Mouse (Mus musculus) midbrain, embryonic 11.5 days (tissue): Measurements from ENCODE around the gene Rpl3. TPM values are rescaled to one million over a fixed set of nuclear protein-coding genes. Genes with fewer than 3 reads are reported as not detected.

Experiments used
- ATAC-seq: fragments of 200-750 bp; cut with Nextera tagmentation; 2 replicates; pipeline ENCODE4 v1.8.0; 2017; ENCODE audit warnings: moderate TSS enrichment, moderate library complexity; ENCODE audit not compliant: low FRiP score
- DNase-seq: peaks from one replicate; pipeline ENCODE4 v3.0.0; 2015; ENCODE audit warnings: low spot score; ENCODE audit errors: missing footprints
- H3K27ac ChIP-seq: fragments of 300-500 bp; sonication (generic); 2 replicates; pipeline ENCODE4 v1.5.1; 2014; ENCODE audit warnings: low read depth, low read length
- H3K27me3 ChIP-seq: fragments of 300-500 bp; sonication (generic); 2 replicates; pipeline ENCODE4 v1.6.1; 2014; ENCODE audit warnings: mild to moderate bottlenecking, low read length, moderate library complexity, mixed read lengths; ENCODE audit not compliant: control insufficient read depth, insufficient read depth
- H3K36me3 ChIP-seq: fragments of 300-500 bp; sonication (generic); 2 replicates; pipeline ENCODE4 v1.6.1; 2014; ENCODE audit warnings: mild to moderate bottlenecking, low read length, moderate library complexity, mixed read lengths; ENCODE audit not compliant: control insufficient read depth, insufficient read depth
- H3K4me1 ChIP-seq: fragments of 300-500 bp; sonication (generic); 2 replicates; pipeline ENCODE4 v1.6.1; 2014; ENCODE audit warnings: low read length; ENCODE audit not compliant: control insufficient read depth, insufficient read depth
- H3K4me2 ChIP-seq: fragments of 300-500 bp; sonication (generic); 2 replicates; pipeline ENCODE4 v1.6.1; 2014; ENCODE audit warnings: mild to moderate bottlenecking, moderate library complexity
- H3K4me3 ChIP-seq: fragments of 300-500 bp; sonication (generic); 2 replicates; pipeline ENCODE4 v1.5.1; 2014; ENCODE audit warnings: low read depth, low read length
- H3K9ac ChIP-seq: fragments of 300-500 bp; sonication (generic); 2 replicates; pipeline ENCODE4 v1.6.1; 2014; ENCODE audit warnings: low read length
- H3K9me3 ChIP-seq: fragments of 300-500 bp; sonication (generic); 2 replicates; pipeline ENCODE4 v1.6.1; 2016; ENCODE audit warnings: low read length; ENCODE audit not compliant: control insufficient read depth
- WGBS: fragments of 180-500 bp; shearing (Covaris S2); extraction: QIAGEN DNeasy Blood & Tissue Kit; methylation state at CpG from one replicate; pipeline ENCODE4 v1.1.7; 2014; 5-methylcytosine and 5-hydroxymethylcytosine counted together
- polyA plus RNA-seq: library from polyadenylated mRNA; unstranded; fragments of >200 nt; fragmentation: Nextera tagmentation; extraction: Ambion mirVana; gene quantifications from 2 replicates; pipeline ENCODE4 v1.2.1, GENCODE M21; 2014

Rpl3 gene
- polyA plus RNA-seq, 1 experiment from 2014 or later, result 1,032 TPM

DNA sequence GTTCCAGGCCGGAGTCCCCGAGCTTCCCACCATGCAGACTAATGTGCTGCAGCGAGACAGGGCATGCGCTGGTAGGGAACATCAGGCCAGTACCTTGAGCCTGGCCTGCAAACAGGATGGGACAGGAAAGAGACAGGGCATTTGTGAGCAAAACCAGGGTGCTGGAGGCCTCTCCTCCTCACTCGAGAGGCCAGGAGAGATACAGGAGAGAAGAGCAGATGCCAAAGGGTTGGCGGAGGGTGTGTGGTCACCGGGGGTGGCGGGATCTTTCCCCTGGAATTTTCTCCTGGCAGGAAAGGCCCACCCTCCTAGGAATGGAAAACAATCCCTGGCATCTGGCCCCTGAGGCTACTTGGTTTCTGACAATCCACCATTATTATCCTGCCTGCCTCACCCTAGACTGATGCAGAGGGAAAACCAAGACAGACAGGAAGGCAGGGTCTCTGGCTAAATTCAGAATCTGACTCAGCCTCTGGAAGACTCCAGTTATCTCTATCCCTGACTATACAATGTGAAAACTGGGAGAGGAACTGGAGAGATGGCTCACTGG is 21.5 kb downstream of the Rpl3 start:
- Histone ChIP-seq H3K27ac (no peak overlapping the region), H3K9ac (no peak overlapping the region), H3K4me3 (no peak overlapping the region), H3K36me3 (no peaks in the 10 kb centered on the region), H3K9me3 (no peaks in the 10 kb centered on the region), H3K27me3 (no peaks in the 10 kb centered on the region), H3K4me2 (no peak overlapping the region), H3K4me1 (no peaks in the 10 kb centered on the region)
- ATAC-seq (no peak), DNase-seq (no peak)
- 66% methylated on average over 8 of the region's 8 CpGs for WGBS

DNA sequence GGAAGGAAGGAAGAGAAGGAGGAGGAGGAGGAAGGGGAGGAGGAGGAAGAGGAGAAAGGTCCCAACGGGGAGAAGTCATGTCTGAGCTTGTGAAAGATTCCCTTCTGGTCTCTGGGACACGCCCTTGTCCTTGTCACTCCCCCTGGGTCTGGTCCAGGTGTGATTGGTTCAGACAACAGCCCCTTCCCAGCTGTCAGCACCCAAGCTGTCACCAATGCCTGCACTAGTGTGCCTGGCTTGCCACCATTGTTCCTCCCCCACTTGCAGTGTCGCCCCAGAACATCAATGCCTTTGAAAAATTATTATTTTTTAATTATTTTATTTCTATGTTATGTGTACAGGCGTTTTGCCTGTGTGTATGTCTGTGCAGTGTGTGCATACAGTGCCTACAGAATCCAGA is 22.5 kb downstream of the Rpl3 start:
- Histone ChIP-seq H3K36me3 (no peaks in the 10 kb centered on the region), H3K27me3 (no peaks in the 10 kb centered on the region), H3K9ac (no peak overlapping the region), H3K27ac (no peak overlapping the region), H3K9me3 (no peaks in the 10 kb centered on the region), H3K4me2 (no peak overlapping the region), H3K4me1 (no peaks in the 10 kb centered on the region), H3K4me3 (no peak overlapping the region)
- WGBS, result 63% methylated on average over 4 of the region's 4 CpGs
- ATAC-seq (no peak), DNase-seq (no peak)

DNA sequence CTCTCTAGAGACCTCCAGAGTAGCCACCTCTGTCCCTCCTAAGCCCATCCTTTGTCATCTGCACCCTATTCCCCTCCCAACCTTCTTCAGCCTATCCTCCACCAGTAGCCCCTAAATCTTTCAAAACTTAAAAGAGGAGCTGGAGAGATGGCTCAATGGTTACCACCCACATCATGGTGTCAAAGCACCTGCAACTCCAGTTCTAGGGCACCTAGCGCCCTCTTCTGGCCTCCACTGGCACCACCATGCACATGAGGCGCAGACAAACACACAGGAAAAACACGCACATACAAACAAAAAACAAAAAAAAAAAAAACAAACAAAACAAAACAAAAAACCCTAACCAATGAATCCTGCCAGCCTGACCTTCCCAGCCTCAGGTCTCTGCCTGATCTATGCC is 25.1 kb downstream of the Rpl3 start:
- no peak overlapping the region for H3K4me2 ChIP-seq
- no peak overlapping the region for H3K9ac ChIP-seq
- H3K4me3 ChIP-seq, result no peak overlapping the region
- no peaks in the 10 kb centered on the region for H3K36me3 ChIP-seq
- H3K27me3 ChIP-seq, result no peaks in the 10 kb centered on the region
- no peaks in the 10 kb centered on the region for H3K9me3 ChIP-seq
- no peaks in the 10 kb centered on the region for H3K4me1 ChIP-seq
- 49% methylated on average over 3 of the region's 3 CpGs for WGBS
- no peak overlapping the region for H3K27ac ChIP-seq
- ATAC-seq (no peak), DNase-seq (no peak)

DNA sequence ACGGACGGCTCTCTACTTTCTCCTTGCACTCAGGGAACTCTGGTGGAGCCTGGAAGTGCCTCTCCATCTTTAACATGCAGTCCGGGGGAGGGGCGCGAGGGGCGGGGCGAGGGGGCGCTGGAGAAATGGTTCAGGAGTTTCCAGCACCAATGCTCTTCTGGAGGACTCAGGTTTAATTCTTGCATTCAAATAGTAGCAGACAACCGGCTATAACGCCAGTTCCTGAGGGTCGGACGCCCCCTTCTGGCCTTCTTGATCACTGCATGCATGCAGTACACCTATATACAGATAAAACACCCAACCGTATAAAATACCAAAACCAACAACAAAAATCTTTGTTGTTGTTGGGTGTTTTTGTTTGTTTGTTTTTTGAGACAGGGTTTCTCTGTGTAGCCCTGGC is 26.3 kb downstream of the Rpl3 start:
- H3K27ac ChIP-seq, result no peak overlapping the region
- H3K9me3 ChIP-seq, result no peaks in the 10 kb centered on the region
- H3K4me1 ChIP-seq, result no peaks in the 10 kb centered on the region
- no peak overlapping the region for H3K9ac ChIP-seq
- no peak overlapping the region for H3K4me3 ChIP-seq
- WGBS, result 14% methylated on average over 13 of the region's 13 CpGs
- H3K27me3 ChIP-seq, result no peaks in the 10 kb centered on the region
- no peak overlapping the region for H3K4me2 ChIP-seq
- H3K36me3 ChIP-seq, result no peaks in the 10 kb centered on the region
- DNase-seq (peak; percentile 92), ATAC-seq (no peak)

DNA sequence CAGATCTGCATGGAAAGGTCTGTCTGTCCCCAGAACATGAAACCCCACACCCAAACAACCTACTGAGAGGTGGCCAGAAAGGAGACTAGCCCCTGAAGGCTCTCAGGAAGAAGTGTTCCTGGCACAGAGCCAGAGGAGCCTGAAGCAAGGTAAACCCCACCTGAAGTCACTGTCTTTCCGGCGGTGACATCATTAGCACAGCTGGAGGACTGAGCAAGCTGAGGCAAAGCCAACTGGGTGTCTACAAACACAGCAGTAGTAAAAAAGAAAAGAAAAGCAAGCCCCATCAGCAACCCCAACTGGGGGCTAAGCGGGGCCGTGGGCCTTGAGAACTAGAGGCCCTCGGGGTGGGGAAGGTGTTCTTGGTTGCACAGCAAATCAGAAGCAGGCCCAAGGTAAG is 26.7 kb downstream of the Rpl3 start:
- Histone ChIP-seq H3K4me3 (no peak overlapping the region), H3K36me3 (no peaks in the 10 kb centered on the region), H3K9me3 (no peaks in the 10 kb centered on the region), H3K27ac (no peak overlapping the region), H3K27me3 (no peaks in the 10 kb centered on the region), H3K4me1 (no peaks in the 10 kb centered on the region), H3K4me2 (no peak overlapping the region), H3K9ac (no peak overlapping the region)
- no peak for ATAC-seq
- no peak for DNase-seq
- 80% methylated on average over 5 of the region's 5 CpGs for WGBS

DNA sequence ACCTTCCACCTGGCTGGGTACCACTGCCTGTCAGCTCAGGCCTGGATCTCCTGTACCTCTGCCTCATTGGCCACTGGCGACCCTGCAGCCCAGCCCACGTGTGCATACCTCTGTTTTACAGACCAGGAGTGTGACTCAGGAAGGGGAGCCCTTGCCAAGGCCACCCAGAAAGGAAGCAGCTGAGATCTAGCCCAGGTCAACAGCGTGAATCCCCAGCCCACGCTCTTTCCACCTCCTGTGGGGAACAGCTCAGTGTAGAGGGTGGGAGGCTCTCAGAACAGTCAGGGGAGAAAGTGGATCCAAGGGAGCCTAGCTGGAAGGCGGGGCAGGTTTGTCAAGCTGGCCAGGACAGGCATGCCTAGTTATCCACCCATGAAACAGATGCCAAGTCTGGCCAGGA is 28.8 kb downstream of the Rpl3 start:
- H3K9me3 ChIP-seq, result no peaks in the 10 kb centered on the region
- H3K4me2 ChIP-seq, result no peak overlapping the region
- H3K27me3 ChIP-seq, result no peaks in the 10 kb centered on the region
- H3K4me1 ChIP-seq, result no peaks in the 10 kb centered on the region
- DNase-seq, result peak; percentile 54
- no peaks in the 10 kb centered on the region for H3K36me3 ChIP-seq
- 47% methylated on average over 5 of the region's 5 CpGs for WGBS
- H3K27ac ChIP-seq, result no peak overlapping the region
- no peak overlapping the region for H3K4me3 ChIP-seq
- no peak overlapping the region for H3K9ac ChIP-seq
- no peak for ATAC-seq

DNA sequence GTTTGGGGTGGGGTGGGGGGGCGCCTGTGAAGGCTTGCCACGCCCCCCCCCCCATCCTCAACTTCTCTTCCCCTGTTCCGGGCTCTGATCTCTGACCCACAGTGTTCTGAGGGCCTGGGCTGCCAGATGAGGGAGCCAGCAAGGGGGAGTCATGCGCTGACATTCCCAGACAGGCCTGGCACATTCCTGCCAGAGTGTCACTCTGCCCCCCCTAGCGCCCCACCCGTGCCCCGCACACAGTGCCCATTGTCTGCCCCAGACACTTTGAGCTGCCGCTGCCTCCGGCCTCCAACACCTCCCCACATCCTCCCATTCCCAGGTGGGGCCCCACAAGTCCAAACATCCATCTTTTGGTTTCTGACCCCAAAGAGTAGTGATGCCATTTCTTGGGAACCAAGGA is 29.3 kb downstream of the Rpl3 start:
- no peak overlapping the region for H3K4me3 ChIP-seq
- no peak overlapping the region for H3K4me2 ChIP-seq
- ATAC-seq (no peak), DNase-seq (no peak)
- 69% methylated on average over 8 of the region's 9 CpGs for WGBS
- no peak overlapping the region for H3K9ac ChIP-seq
- no peaks in the 10 kb centered on the region for H3K36me3 ChIP-seq
- no peaks in the 10 kb centered on the region for H3K4me1 ChIP-seq
- H3K9me3 ChIP-seq, result no peaks in the 10 kb centered on the region
- no peaks in the 10 kb centered on the region for H3K27me3 ChIP-seq
- H3K27ac ChIP-seq, result no peak overlapping the region

DNA sequence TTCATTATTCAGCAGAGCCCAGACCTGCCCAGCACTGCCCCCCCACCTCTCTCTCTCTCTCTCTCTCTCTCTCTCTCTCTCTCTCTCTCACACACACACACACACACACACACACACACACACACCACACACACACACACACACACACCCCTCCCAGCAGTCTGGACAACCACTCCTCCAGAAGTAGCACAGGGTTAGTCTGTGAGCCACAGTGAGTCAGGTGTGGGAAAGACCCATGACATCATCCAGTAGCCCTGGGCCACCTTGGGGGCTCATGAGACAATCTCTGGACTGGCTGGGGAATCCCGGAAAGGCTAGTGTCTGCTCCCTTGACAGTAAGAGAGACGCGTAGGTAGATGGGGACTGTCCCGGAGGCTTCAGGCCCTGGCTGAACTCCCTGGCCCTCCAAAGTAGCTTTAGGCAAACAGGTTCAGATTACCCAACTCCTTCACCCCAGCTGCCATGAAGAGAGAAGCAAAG is 30.6 kb downstream of the Rpl3 start:
- H3K9me3 ChIP-seq, result no peaks in the 10 kb centered on the region
- H3K27ac ChIP-seq, result no peak overlapping the region
- no peaks in the 10 kb centered on the region for H3K4me1 ChIP-seq
- peak; percentile 53 for DNase-seq
- no peak overlapping the region for H3K9ac ChIP-seq
- no peak for ATAC-seq
- no peaks in the 10 kb centered on the region for H3K36me3 ChIP-seq
- 85% methylated on average over 4 of the region's 4 CpGs for WGBS
- H3K27me3 ChIP-seq, result no peaks in the 10 kb centered on the region
- H3K4me2 ChIP-seq, result no peak overlapping the region
- H3K4me3 ChIP-seq, result no peak overlapping the region

DNA sequence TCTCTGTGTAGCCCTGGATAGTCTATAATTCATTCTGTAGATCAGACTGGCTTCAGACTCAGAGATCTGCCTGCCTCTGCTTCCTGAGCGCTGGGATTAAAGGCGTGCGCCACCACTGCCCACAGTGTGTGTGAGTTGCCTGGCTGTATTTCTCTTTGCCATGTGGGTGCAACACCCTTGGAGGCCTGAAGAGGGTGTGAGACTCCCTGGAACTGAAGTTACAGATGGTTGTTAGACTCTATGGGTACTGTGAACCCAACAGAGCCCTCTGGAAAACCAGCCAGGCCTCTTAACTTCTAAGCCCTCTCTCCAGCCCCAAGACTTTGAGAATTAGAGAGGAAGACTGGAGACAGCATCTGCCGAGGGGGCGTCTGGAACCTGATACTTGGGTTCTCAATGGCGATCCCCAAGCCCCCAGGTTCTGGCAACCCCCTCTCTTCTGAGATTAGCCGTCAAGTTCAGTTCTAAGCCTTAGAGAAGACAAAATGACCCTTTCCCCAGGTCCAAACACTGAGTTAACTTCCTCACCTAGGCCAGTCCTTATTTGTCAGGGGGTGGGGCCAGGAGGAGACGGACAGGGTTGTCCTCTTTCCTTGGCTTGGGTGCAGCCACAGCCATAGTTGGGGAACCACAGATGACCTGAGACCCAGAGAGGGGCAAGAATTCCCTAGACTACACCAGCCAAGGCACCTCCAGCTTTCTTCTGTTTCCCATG is 31.2 kb downstream of the Rpl3 start:
- whole genome bisulfite sequencing, result 93% methylated on average over 8 of the region's 8 CpGs
- no peak overlapping the region for H3K4me2 ChIP-seq
- DNase-seq, result peak; percentile 69

More for the DNA sequence above, 31.2 kb downstream of the Rpl3 start:
- Histone ChIP-seq H3K27ac (no peak overlapping the region), H3K27me3 (no peaks in the 10 kb centered on the region), H3K9me3 (no peaks in the 10 kb centered on the region), H3K4me1 (no peaks in the 10 kb centered on the region), H3K4me3 (no peak overlapping the region), H3K36me3 (no peaks in the 10 kb centered on the region), H3K9ac (no peak overlapping the region)
- ATAC-seq, result no peak
